ENCODE assay signal across 17 mouse cellular contexts in genomic region chr9:112590241-112590640, GRCm38 (mm10).
DNase-seq lines count a peak whose midpoint lies in the region; TF ChIP-seq lines count a peak whose summit lies in the region.
"Had no signal": no experiment of that assay in that cellular context is flagged by ENCODE, and none has a peak within 500 bp of the region (broad histone marks: within the 10 kb centered on the region; RNA-seq: fewer than 3 reads in every experiment).

No protein-coding gene starts in this region.

- TF ChIP-seq POLR2A in brain, embryonic 14.5 days (IDR thresholded peaks at IDR 0.05; ENCODE audit: borderline replicate concordance, extremely low read depth, insufficient read depth, insufficient read length, poor library complexity, severe bottlenecking): no peak
- no peak for TF ChIP-seq POLR2A in cerebellum, adult 2 months (IDR thresholded peaks at IDR 0.05; ENCODE audit: borderline replicate concordance, insufficient read depth, low read length)

- TF ChIP-seq CTCF in brain, embryonic 14.5 days (IDR thresholded peaks at IDR 0.05; ENCODE audit: borderline replicate concordance, extremely low read depth, insufficient read depth, insufficient read length): no peak
- TF ChIP-seq CTCF in cerebellum, adult 2 months (IDR thresholded peaks at IDR 0.05; ENCODE audit: borderline replicate concordance, insufficient read depth, low read depth, low read length): no peak

- peaks cover 4% of the 10 kb centered on the region; the same call in 1 of the 2 replicates for H3K4me1 ChIP-seq in cerebellum, adult 2 months (ENCODE audit: control insufficient read depth, insufficient read depth, low read length)
- H3K4me1 ChIP-seq: embryonic facial prominence, embryonic 13.5 days; forebrain, embryonic 13.5 days; hindbrain, embryonic 12.5 days had no signal

- DNase-seq in Muller cell, postnatal 12 days (ENCODE audit: inconsistent ontology term): peak; percentile 53
- peak; percentile 63 for DNase-seq in brain, embryonic 14.5 days (ENCODE audit: low read depth)
- DNase-seq in cerebellum, adult 2 months: peak; percentile 28 to 62
- DNase-seq in cerebellum, postnatal 10 days: peak; percentile 30 to 43
- DNase-seq in adrenal gland, postnatal 4 days (ENCODE audit: low spot score in 2 of 2): no peak
- DNase-seq in lung, adult 18-20 months: no peak
- no peak for DNase-seq in heart, adult 18-20 months
- DNase-seq: adrenal gland, adult 2 months; adrenal gland, postnatal 36 days; gastrocnemius, postnatal 14 days; heart, postnatal 10 days; heart, postnatal 4 days; kidney, adult 8-10 months had no signal

- H3K4me3 ChIP-seq in cerebellum, adult 2 months (replicated peaks; ENCODE audit: insufficient read depth, low read depth, low read length): no peak overlapping the region
- H3K4me3 ChIP-seq: embryonic facial prominence, embryonic 13.5 days; forebrain, embryonic 13.5 days; hindbrain, embryonic 12.5 days had no signal

- WGBS in cerebellum, adult 2 months: 32% methylated on average over 3 of the region's 3 CpGs

- H3K27ac ChIP-seq in cerebellum, adult 2 months (ENCODE audit: insufficient read depth, low read length): no peak overlapping the region
- H3K27ac ChIP-seq: embryonic facial prominence, embryonic 13.5 days; forebrain, embryonic 13.5 days; hindbrain, embryonic 12.5 days had no signal

- H3K27me3 ChIP-seq in cerebellum, adult 2 months (ENCODE audit: control insufficient read depth, insufficient read depth, low read length): no peaks in the 10 kb centered on the region
- H3K27me3 ChIP-seq: CH12.LX; embryonic facial prominence, embryonic 13.5 days; forebrain, embryonic 13.5 days; hindbrain, embryonic 12.5 days had no signal

Comparison
In these comparisons a context has a peak if more than half of its experiments do, and no peak if none do; other contexts are left out.
1. DNase-seq: peak in Muller cell, postnatal 12 days (single experiment), brain, embryonic 14.5 days (single experiment), cerebellum, adult 2 months (2 of 2) and cerebellum, postnatal 10 days (2 of 2); none in adrenal gland, postnatal 4 days (0 of 2), lung, adult 18-20 months (0 of 2) and heart, adult 18-20 months (0 of 2).